Mouse (Mus musculus) inflammation-experienced regulatory T-cells, adult 6 months (primary cell): ENCODE results near the gene H2-T3. TPM values are rescaled to one million over a fixed set of nuclear protein-coding genes. Genes with fewer than 3 reads are reported as not detected.
A peak's percentile ranks its signal among the peaks of the same experiment; 100 is the strongest.
"Not testable (repeated sequence)": the region's sequence is repeated elsewhere in the genome, so short reads cannot be mapped to it uniquely, and the experiment has no call there.

Experiments
- ATAC-seq: one replicate; pipeline ENCODE4 v1.8.0; 2017
- polyA plus RNA-seq, 3 experiments: library from polyadenylated mRNA; unstranded; fragments of 100-300 nt; shearing (Covaris generic); gene quantifications; one replicate each; pipeline ENCODE4 v1.2.1; 2017

The H2-T3 gene
- 1 to 10 TPM in 1 of 3 experiments, under 1 TPM in 1, not detected in 1; 0.67 to 6.8 TPM for polyA plus RNA-seq

GRCm38 (mm10) chr17:36190169-36190507, at the start of gene H2-T3:
TSS of gene H2-T3 (minus strand) at chr17:36190287.
- no peak for ATAC-seq

DNA sequence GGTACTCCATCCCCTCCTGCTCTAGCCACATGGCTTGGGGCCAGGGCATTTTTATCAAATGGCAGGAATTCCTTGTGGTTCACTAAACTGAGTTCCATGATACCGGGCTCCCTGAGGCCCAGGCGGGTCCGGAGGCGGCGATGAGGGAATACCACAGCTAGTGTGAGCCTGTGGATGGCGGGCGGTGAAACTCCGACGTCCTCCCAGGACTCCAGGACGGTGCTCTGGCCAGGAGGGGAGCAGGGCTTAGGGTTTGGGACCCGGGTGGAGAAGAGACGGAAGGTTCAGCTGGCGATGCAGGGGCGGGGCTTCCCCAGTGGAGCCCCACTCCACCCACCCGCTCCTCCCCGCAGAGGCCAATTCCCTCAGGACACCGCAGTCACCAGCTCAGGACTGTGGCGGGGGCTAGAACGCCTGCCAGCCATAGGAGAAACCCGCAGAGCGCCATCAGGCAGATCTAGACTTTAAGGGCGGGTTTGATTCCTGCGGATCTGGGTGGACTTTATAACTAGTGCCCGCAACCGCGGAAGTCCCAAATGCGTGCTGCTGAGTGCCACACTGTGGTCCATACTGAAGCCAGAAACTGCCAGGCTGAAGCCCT, 47.3 kb upstream of the H2-T3 start:
- ATAC-seq, result no peak

GRCm38 (mm10) chr17:36235300-36235699, 45.2 kb upstream of the H2-T3 start:
- not testable (repeated sequence) for ATAC-seq

- ATAC-seq, result no peak
Observed at GRCm38 (mm10) chr17:36233572-36233971, 43.5 kb upstream of the H2-T3 start.

DNA sequence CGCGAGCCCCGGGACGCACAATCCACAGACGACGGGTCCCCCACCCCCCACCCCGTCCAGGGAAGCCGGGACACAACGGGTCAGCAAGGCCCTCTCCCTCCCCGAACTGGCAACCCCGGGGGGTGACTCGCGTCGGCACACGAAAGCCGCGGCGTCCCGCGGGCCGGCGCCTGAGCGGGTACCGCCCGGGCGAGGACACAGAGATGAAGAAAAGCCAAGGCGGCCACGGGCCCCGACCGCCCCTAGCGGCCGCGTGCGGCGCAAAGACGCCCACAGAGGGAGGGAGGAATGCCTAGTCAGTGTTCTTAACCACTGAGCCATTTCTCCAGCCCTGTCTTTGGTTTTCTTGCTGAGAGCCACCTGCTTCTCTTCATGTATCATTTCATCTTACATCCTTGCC, 41.2 kb upstream of the H2-T3 start:
- no peak for ATAC-seq

- ATAC-seq, result no peak
Observed at GRCm38 (mm10) chr17:36229046-36229445, 39.0 kb upstream of the H2-T3 start.

GRCm38 (mm10) chr17:36226921-36227320, 36.8 kb upstream of the H2-T3 start:
- ATAC-seq, result peak; percentile 39

- no peak for ATAC-seq
Observed at GRCm38 (mm10) chr17:36225231-36225824, 35.2 kb upstream of the H2-T3 start.

DNA sequence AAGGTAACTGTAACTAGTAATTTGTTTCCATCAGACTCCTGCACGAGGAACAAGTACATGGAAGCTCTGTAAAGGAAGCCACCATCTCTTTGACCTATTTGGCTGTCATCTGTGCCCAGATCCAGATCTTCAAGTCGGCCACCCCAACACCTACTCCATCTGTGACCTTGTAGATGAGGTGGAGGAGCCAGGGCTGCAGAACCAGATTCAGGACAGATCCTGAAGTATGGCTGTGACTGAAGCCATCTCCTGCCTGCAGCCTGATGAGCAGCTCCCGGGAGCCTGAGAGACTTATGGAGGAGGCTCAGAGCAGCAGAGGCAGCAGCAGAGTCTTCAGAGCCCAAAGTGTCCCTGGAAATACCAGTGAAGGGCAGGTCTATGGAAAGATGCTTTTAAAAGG, 34.4 kb upstream of the H2-T3 start:
- no peak for ATAC-seq

GRCm38 (mm10) chr17:36218594-36219155, 28.6 kb upstream of the H2-T3 start:
- ATAC-seq, result no peak

- no peak for ATAC-seq
Observed at GRCm38 (mm10) chr17:36215586-36215985, 25.5 kb upstream of the H2-T3 start.

- no peak for ATAC-seq
Observed at GRCm38 (mm10) chr17:36206846-36207245, 16.8 kb upstream of the H2-T3 start.

DNA sequence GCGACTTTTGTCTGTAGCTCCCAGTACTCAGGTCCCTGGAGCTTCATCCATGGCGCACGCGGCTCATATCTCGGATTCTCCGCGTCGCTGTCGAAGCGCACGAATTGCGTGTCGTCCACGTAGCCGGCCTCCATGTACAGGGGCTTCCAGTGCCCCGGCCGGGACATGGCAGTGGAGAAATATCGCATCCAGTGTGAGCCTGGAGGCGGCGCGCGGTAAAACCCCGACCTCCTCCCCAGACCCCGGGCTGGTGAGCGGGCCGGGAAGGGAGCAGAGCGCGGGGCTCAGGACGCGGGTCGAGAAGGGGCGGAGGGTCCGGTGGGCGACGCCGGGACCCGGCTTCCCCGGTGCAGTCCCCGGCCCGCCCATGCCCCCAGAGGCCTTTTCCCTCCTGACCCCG, 15.8 kb upstream of the H2-T3 start:
- peak; percentile 19 for ATAC-seq

GRCm38 (mm10) chr17:36205456-36205855, 15.4 kb upstream of the H2-T3 start:
- peak; percentile 86 for ATAC-seq

- ATAC-seq, result no peak
Observed at GRCm38 (mm10) chr17:36201851-36202250, 11.8 kb upstream of the H2-T3 start.

DNA sequence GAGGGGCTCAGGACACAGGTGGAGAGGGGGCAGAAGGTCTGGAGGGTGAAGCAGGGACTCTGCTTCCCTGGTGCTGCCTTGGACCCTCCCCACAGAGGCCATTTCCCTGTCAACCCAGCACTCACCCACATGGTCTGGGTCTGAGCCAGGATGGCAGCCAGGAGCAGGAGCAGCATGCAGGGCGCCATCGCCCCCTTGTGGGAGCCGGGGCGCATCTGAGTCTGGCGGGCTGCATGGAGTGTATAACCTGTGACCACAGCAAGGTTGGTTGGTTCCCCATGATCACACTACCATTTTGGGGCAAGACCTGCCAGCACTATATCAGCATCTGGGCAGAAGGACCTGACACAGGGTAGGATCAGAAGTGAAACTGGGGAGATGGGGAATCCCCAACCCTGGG, 8.2 kb upstream of the H2-T3 start:
- ATAC-seq, result no peak

GRCm38 (mm10) chr17:36194471-36194870, 4.4 kb upstream of the H2-T3 start:
- ATAC-seq, result no peak

DNA sequence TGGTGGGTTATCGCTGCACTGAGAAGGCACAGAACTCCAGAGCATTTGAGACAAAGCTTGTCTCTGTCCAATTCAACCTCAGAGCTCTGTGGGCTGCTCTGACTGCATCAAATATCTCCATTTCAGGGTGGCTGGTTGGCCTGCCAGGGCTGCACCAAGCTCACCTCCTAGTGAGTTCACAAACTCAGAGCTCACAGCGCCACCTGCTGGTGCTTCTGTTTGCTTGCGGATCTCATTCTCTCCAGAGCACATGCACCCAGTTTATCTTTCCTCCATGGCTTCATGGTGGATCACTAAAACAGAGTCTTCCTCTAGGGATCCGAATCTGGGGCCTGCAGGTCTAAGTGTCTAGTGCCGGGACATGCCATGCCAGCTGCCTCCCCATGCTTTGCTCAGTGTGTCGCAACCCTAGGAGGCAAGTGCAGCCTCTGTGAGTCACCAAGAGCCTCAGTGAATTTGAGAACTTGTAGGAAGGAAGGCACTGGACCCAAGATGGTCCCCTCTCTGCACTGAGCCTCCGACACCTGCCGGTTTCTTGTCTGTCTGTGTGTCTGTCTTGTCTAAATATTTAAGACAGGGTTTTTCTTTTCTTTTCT, 3.6 kb upstream of the H2-T3 start:
- ATAC-seq, result peak; percentile 50

GRCm38 (mm10) chr17:36192371-36192770, 2.3 kb upstream of the H2-T3 start:
- no peak for ATAC-seq

DNA sequence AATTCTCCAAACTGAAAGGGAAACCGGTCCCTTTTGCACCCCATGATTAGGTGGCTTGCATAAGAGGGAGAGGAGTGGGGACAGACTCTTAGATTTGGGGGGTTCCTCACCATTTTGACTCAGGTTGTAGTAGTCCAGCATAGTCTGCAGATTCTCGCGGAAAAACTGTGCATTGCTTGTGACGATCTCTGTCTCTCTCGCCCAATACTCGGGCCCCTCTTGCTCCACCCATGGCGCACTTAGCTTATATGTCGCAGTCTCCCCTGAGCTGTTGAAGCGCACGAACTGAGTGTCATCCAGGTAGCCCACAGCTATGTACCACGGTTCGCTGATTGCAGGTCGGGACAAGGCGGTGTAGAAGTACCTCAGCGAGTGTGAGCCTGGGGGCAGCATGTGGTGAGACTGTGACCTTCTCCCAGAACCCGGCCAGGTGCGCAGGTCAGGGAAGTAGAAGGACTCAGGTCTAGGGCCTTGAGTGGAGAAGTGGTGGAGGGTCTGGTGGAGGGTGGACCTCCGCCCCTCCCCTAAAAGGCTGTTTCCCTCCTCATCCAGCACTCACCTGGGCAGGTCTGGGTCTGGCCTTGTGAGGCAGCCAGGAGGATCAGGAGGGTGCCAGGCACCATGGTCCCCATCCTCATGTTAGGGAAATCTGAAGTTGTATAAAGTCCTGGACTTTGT, 457 bp downstream of the H2-T3 start:
- ATAC-seq, result no peak

DNA sequence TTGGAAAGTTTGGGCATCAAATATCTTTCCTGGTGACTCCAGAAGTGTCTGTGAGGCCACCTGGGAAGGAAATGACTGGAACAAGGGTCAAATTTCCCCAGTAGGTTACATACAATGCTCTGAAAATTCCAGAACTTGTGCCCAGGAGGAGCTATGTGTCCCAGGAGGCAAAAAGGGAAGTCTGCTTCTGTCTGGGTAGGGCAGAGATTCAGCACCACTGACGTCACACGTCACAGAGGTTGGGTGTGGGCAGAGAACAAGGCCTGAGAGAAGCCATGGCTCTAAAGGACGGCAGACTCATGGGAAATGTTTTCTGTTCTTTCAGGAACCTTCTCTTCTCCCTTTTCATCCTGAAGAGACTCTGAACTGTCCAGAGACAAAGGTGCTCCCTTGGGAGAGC, 2.5 kb downstream of the H2-T3 start:
- ATAC-seq, result no peak

DNA sequence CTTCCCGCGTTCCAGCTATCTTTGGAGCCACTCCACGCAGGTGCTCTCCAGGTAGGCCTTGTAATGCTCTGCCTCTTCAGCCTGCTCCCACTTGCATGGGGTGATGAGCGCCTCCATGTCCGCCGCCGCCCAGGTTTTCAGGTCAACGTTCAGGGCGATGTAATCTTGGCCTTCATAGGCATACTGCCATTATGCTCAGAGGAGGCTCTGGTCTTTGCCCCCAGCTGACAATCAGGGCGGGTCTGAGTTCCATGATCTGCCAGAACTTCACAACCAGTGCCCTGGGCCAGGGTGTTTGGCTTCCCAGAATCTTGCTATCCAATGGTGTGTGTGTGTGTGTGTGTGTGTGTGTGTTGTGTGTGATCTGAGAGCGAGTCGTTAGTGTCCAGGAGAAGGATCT, 7.9 kb downstream of the H2-T3 start:
- ATAC-seq, result no peak

DNA sequence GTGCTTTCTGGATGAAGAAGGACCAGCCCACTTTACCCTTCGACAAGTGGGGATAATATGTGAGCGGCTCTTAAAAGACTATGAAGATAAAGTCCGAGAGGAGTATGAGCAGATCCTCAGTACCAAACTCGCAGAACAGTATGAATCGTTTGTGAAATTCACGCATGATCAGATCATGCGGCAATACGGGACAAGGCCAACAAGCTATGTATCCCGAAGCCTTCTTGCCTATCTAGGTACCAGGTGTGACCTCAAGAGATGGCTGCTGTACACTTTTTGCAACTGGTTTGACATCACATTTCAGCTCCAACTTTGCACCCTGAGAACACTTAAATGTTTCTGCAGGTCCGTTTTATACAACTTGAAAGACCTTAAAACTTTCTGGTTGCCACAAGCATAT, 10.6 kb downstream of the H2-T3 start:
- not testable (repeated sequence) for ATAC-seq

DNA sequence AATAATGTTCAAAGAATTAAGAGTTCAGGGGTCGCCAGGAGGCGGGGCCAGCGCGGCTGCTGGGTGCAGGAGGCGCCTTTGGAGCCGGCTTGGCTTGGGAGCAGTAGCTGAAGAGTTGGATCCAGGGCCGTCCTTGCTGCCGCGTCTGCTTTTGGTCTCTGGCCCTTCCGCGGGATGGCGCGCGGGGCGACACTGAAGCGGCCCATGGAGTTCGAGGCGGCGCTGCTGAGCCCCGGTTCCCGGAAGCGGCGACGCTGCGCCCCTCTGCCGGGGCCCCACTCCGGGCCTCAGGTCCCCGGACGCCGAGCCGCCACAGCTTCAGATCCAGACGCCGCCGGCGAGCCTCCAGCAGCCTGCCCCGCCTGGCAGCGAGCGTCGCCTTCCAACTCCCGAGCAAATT, 11.1 kb downstream of the H2-T3 start:
- peak; percentile 67 for ATAC-seq
